13 mouse cellular contexts compared by ENCODE assay signal in genomic region chr11:114898026-114898425, GRCm38 (mm10). TPM values are rescaled to one million over a fixed set of nuclear protein-coding genes. Genes with fewer than 3 reads are reported as not detected.
DNase-seq lines count a peak whose midpoint lies in the region; ATAC-seq and TF ChIP-seq lines count a peak whose summit lies in the region.
"Had no signal": no experiment of that assay in that cellular context is flagged by ENCODE, and none has a peak within 500 bp of the region (broad histone marks: within the 10 kb centered on the region; RNA-seq: fewer than 3 reads in every experiment).

No protein-coding gene starts in this region.

- 19% methylated on average over 1 of the region's 1 CpGs for whole genome bisulfite sequencing in spleen, adult 2 months
- WGBS in small intestine, adult 2 months, result 19% methylated on average over 1 of the region's 1 CpGs
- WGBS in hindbrain, embryonic 11.5 days, result 38% methylated on average over 1 of the region's 1 CpGs

- peaks cover 2% of the 10 kb centered on the region; the same call in 1 of the 2 replicates for H3K4me1 ChIP-seq in spleen, adult 2 months (ENCODE audit: control insufficient read depth, insufficient read depth, insufficient read length)
- H3K4me1 ChIP-seq in small intestine, adult 2 months (ENCODE audit: control insufficient read depth, insufficient read depth, insufficient read length, low read length), result no peaks in the 10 kb centered on the region
- no peaks in the 10 kb centered on the region for H3K4me1 ChIP-seq in hindbrain, embryonic 11.5 days (replicated peaks; ENCODE audit: control insufficient read depth, insufficient read depth, low read length)
- H3K4me1 ChIP-seq: heart, embryonic 15.5 days; limb, embryonic 13.5 days; midbrain, embryonic 15.5 days had no signal

- no peaks in the 10 kb centered on the region for H3K27me3 ChIP-seq in spleen, adult 2 months (ENCODE audit: control insufficient read depth, insufficient read depth, low read length)
- no peaks in the 10 kb centered on the region for H3K27me3 ChIP-seq in small intestine, adult 2 months (ENCODE audit: control insufficient read depth, insufficient read depth, low read length)
- H3K27me3 ChIP-seq in hindbrain, embryonic 11.5 days (ENCODE audit: control insufficient read depth, insufficient read depth, low read length), result no peaks in the 10 kb centered on the region
- H3K27me3 ChIP-seq: heart, embryonic 15.5 days; limb, embryonic 13.5 days; midbrain, embryonic 15.5 days had no signal

- no peak for TF ChIP-seq CTCF in spleen, adult 2 months (IDR thresholded peaks at IDR 0.05; ENCODE audit: extremely low read depth, insufficient read depth, insufficient read length, insufficient replicate concordance)
- no peak for TF ChIP-seq CTCF in small intestine, adult 2 months (IDR thresholded peaks at IDR 0.05; ENCODE audit: extremely low read depth, insufficient read length, insufficient replicate concordance, low read depth, low read length)

- no peak overlapping the region for H3K4me3 ChIP-seq in spleen, adult 2 months (ENCODE audit: extremely low read depth, insufficient read depth, insufficient read length)
- H3K4me3 ChIP-seq in small intestine, adult 2 months (ENCODE audit: low read depth, low read length), result no peak overlapping the region
- no peak overlapping the region for H3K4me3 ChIP-seq in hindbrain, embryonic 11.5 days (ENCODE audit: low read depth, low read length)
- H3K4me3 ChIP-seq: heart, embryonic 15.5 days; limb, embryonic 13.5 days; midbrain, embryonic 15.5 days had no signal

- H3K4me2 ChIP-seq in hindbrain, embryonic 11.5 days (replicated peaks; ENCODE audit: low read depth, low read length), result no peak overlapping the region
- H3K4me2 ChIP-seq: heart, embryonic 15.5 days; limb, embryonic 13.5 days; midbrain, embryonic 15.5 days had no signal

- no peaks in the 10 kb centered on the region for H3K36me3 ChIP-seq in spleen, adult 2 months (ENCODE audit: control insufficient read depth, insufficient read depth, low read length)
- H3K36me3 ChIP-seq in small intestine, adult 2 months (ENCODE audit: control insufficient read depth, insufficient read depth, low read length), result no peaks in the 10 kb centered on the region
- H3K36me3 ChIP-seq in hindbrain, embryonic 11.5 days (ENCODE audit: control insufficient read depth, insufficient read depth, low read length), result no peaks in the 10 kb centered on the region
- H3K36me3 ChIP-seq: heart, embryonic 15.5 days; limb, embryonic 13.5 days; midbrain, embryonic 15.5 days had no signal

- no peak for TF ChIP-seq POLR2A in spleen, adult 2 months (IDR thresholded peaks at IDR 0.05; ENCODE audit: low read depth, low read length)
- no peak for TF ChIP-seq POLR2A in small intestine, adult 2 months (IDR thresholded peaks at IDR 0.05; ENCODE audit: low read depth, low read length)

- DNase-seq in gastrocnemius, adult 18-20 months (ENCODE audit: low spot score), result peak; percentile 26
- no peak for DNase-seq in gastrocnemius, postnatal 10 days
- DNase-seq in spleen, adult 2 months (ENCODE audit: low read depth in 1 of 2, low spot score in 2 of 2), result peak in 1 of 2 experiments; percentile 22
- DNase-seq in spleen, postnatal 4 days (ENCODE audit: low spot score in 2 of 2), result no peak
- DNase-seq in lung, postnatal 14 days, result peak; percentile 16
- no peak for DNase-seq in layer of hippocampus, adult 9-10 months (ENCODE audit: low spot score)
- DNase-seq in hindbrain, embryonic 11.5 days (ENCODE audit: low spot score), result no peak
- DNase-seq: kidney, adult 18-20 months; layer of hippocampus, postnatal 36 days had no signal

- H3K27ac ChIP-seq in spleen, adult 2 months (ENCODE audit: insufficient read depth, low read length), result peak overlapping the region; percentile 61
- H3K27ac ChIP-seq in small intestine, adult 2 months (ENCODE audit: insufficient read depth, low read depth, low read length), result 0 out of 2 replicates have a peak overlapping the region, but pooled peaks have one; percentile 33
- no peak overlapping the region for H3K27ac ChIP-seq in hindbrain, embryonic 11.5 days (ENCODE audit: low read depth, low read length)
- H3K27ac ChIP-seq: heart, embryonic 15.5 days; limb, embryonic 13.5 days; midbrain, embryonic 15.5 days had no signal

- no peak overlapping the region for H3K9ac ChIP-seq in hindbrain, embryonic 11.5 days (ENCODE audit: low read depth, low read length)
- H3K9ac ChIP-seq: heart, embryonic 15.5 days; limb, embryonic 13.5 days; midbrain, embryonic 15.5 days had no signal

- no peaks in the 10 kb centered on the region for H3K9me3 ChIP-seq in hindbrain, embryonic 11.5 days (ENCODE audit: control insufficient read depth, low read length)
- H3K9me3 ChIP-seq: heart, embryonic 15.5 days; limb, embryonic 13.5 days; midbrain, embryonic 15.5 days had no signal

- ATAC-seq in hindbrain, embryonic 11.5 days (ENCODE audit: low FRiP score), result no peak
- ATAC-seq: midbrain, embryonic 15.5 days had no signal

RNA-seq across cellular contexts. Expression of gene Cd300a, which starts 8.2 kb away (rescaled TPM):
- total RNA-seq in gastrocnemius, adult 18-20 months (2021), result under 1 TPM; 0.59 to 0.81 TPM
- total RNA-seq in gastrocnemius, postnatal 10 days (2021), result 1 to 10 TPM; 1.1 to 1.2 TPM
- polyA plus RNA-seq in spleen, adult 2 months (2012; rRNA removed), result 11.6 and 12.5 TPM in 2 replicates
- polyA plus RNA-seq in small intestine, adult 2 months (2012; rRNA removed), result 0.76 and 0.91 TPM in 2 replicates
- polyA plus RNA-seq in hindbrain, embryonic 11.5 days (2014; fragmentation: Nextera tagmentation; extraction: Ambion mirVana), result 0.92 and 1.0 TPM in 2 replicates

RNA-seq across cellular contexts. Expression of gene Cd300lb, which starts 36.2 kb away (rescaled TPM):
- total RNA-seq in gastrocnemius, adult 18-20 months (2021), result under 1 TPM; 0.09 to 0.24 TPM
- total RNA-seq in gastrocnemius, postnatal 10 days (2021), result under 1 TPM; 0.35 to 0.47 TPM
- 3.1 and 5.3 TPM in 2 replicates for polyA plus RNA-seq in spleen, adult 2 months (2012; rRNA removed)
- polyA plus RNA-seq in small intestine, adult 2 months (2012; rRNA removed), result 0.46 and 0.77 TPM in 2 replicates
- 0.06 and 0.22 TPM in 2 replicates for polyA plus RNA-seq in hindbrain, embryonic 11.5 days (2014; fragmentation: Nextera tagmentation; extraction: Ambion mirVana)
- total RNA-seq: layer of hippocampus, postnatal 36 days had no signal
- polyA plus RNA-seq: midbrain, embryonic 15.5 days had no signal

RNA-seq across cellular contexts. Expression of gene Gprc5c, which starts 47.1 kb away (rescaled TPM):
- 10 to 100 TPM; 39.7 to 43.7 TPM for total RNA-seq in gastrocnemius, adult 18-20 months (2021)
- 10 to 100 TPM; 58.5 to 63.6 TPM for total RNA-seq in gastrocnemius, postnatal 10 days (2021)
- polyA plus RNA-seq in spleen, adult 2 months (2012; rRNA removed), result 9.3 and 9.5 TPM in 2 replicates
- 4.4 TPM in 2 replicates for polyA plus RNA-seq in small intestine, adult 2 months (2012; rRNA removed)
- polyA plus RNA-seq in hindbrain, embryonic 11.5 days (2014; fragmentation: Nextera tagmentation; extraction: Ambion mirVana), result 17.7 and 18.3 TPM in 2 replicates

Comparison
In these comparisons a context has a peak if more than half of its experiments do, and no peak if none do; other contexts are left out.
1. DNase-seq: peak in gastrocnemius, adult 18-20 months (single experiment) and lung, postnatal 14 days (single experiment); none in gastrocnemius, postnatal 10 days (single experiment), spleen, postnatal 4 days (0 of 2), layer of hippocampus, adult 9-10 months (single experiment) and hindbrain, embryonic 11.5 days (single experiment).